14 mouse cellular contexts compared by ENCODE assay signal in the genomic region with DNA sequence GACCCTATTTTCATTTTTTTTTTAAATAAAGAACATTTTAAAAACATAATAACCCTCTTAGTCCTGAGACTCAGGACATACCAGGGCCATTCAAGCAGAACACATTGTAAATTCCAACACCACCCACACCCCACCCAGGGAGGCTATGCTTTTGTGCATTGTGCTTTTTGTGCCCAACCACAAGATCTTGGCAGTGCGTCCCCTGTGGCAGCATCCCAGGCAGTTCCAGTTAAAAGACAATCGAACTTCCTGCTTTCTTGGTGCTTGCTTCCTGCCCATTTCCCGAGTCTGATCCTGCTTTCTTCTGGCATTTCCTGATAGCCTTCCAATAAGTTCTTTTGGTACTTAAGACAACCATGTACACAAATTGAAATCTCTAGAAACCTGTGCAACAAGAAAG. TPM values are rescaled to one million over a fixed set of nuclear protein-coding genes. Genes with fewer than 3 reads are reported as not detected.
DNase-seq lines count a peak whose midpoint lies in the region; ATAC-seq and TF ChIP-seq lines count a peak whose summit lies in the region.
"Had no signal": no experiment of that assay in that cellular context is flagged by ENCODE, and none has a peak within 500 bp of the region (broad histone marks: within the 10 kb centered on the region; RNA-seq: fewer than 3 reads in every experiment).

No protein-coding gene starts in this region.

- H3K4me2 ChIP-seq in midbrain, embryonic 11.5 days, result no peak overlapping the region
- no peak overlapping the region for H3K4me2 ChIP-seq in midbrain, embryonic 16.5 days (ENCODE audit: low read length)
- H3K4me2 ChIP-seq in kidney, postnatal 0 days (ENCODE audit: low read length), result no peak overlapping the region
- peak overlapping the region; percentile 63 for H3K4me2 ChIP-seq in myocyte (ENCODE audit: low read depth)
- H3K4me2 ChIP-seq: heart, embryonic 13.5 days; midbrain, embryonic 15.5 days had no signal

- no peak overlapping the region for H3K27ac ChIP-seq in midbrain, embryonic 11.5 days (ENCODE audit: low read depth, low read length)
- H3K27ac ChIP-seq in midbrain, embryonic 16.5 days (ENCODE audit: low read length), result no peak overlapping the region
- peak overlapping the region; percentile 50; the same call in 1 of the 2 replicates for H3K27ac ChIP-seq in kidney, postnatal 0 days
- H3K27ac ChIP-seq: heart, embryonic 13.5 days; midbrain, embryonic 15.5 days had no signal

- 71% methylated on average over 3 of the region's 3 CpGs for WGBS in midbrain, embryonic 11.5 days
- 58% methylated on average over 3 of the region's 3 CpGs for WGBS in midbrain, embryonic 16.5 days
- 40% methylated on average over 3 of the region's 3 CpGs for WGBS in kidney, postnatal 0 days

- H3K9me3 ChIP-seq in midbrain, embryonic 11.5 days (ENCODE audit: control insufficient read depth, low read length), result no peaks in the 10 kb centered on the region
- no peaks in the 10 kb centered on the region for H3K9me3 ChIP-seq in midbrain, embryonic 16.5 days (replicated peaks; ENCODE audit: control insufficient read depth, low read length, poor library complexity, severe bottlenecking)
- H3K9me3 ChIP-seq in kidney, postnatal 0 days (replicated peaks; ENCODE audit: low read length), result no peaks in the 10 kb centered on the region
- H3K9me3 ChIP-seq: heart, embryonic 13.5 days; midbrain, embryonic 15.5 days had no signal

- H3K79me2 ChIP-seq in myocyte (ENCODE audit: control insufficient read depth, insufficient read depth), result no peaks in the 10 kb centered on the region

- TF ChIP-seq POLR2A in myocyte (IDR thresholded peaks at IDR 0.05; ENCODE audit: insufficient read length, low read depth), result no peak

- TF ChIP-seq CTCF in kidney, postnatal 0 days (IDR thresholded peaks at IDR 0.05; ENCODE audit: low read depth), result peak; percentile 33; the same call in 1 of the 2 replicates

- no peak overlapping the region for H3K9ac ChIP-seq in midbrain, embryonic 11.5 days (ENCODE audit: low read length)
- H3K9ac ChIP-seq in midbrain, embryonic 16.5 days (ENCODE audit: low read depth, low read length), result no peak overlapping the region
- no peak overlapping the region for H3K9ac ChIP-seq in kidney, postnatal 0 days (ENCODE audit: low read depth, low read length)
- H3K9ac ChIP-seq: heart, embryonic 13.5 days; midbrain, embryonic 15.5 days had no signal

- no peaks in the 10 kb centered on the region for H3K27me3 ChIP-seq in midbrain, embryonic 11.5 days (ENCODE audit: control insufficient read depth, insufficient read depth, low read length)
- H3K27me3 ChIP-seq in midbrain, embryonic 16.5 days (ENCODE audit: control insufficient read depth, insufficient read depth, low read depth, low read length), result no peaks in the 10 kb centered on the region
- no peaks in the 10 kb centered on the region for H3K27me3 ChIP-seq in kidney, postnatal 0 days (ENCODE audit: insufficient read depth, low read length)
- no peaks in the 10 kb centered on the region for H3K27me3 ChIP-seq in myocyte (ENCODE audit: control insufficient read depth, insufficient read depth, insufficient read length)
- H3K27me3 ChIP-seq: heart, embryonic 13.5 days; midbrain, embryonic 15.5 days had no signal

- H3K4me3 ChIP-seq in midbrain, embryonic 11.5 days (ENCODE audit: low read depth, low read length), result no peak overlapping the region
- H3K4me3 ChIP-seq in midbrain, embryonic 16.5 days (ENCODE audit: low read depth, low read length), result no peak overlapping the region
- H3K4me3 ChIP-seq in kidney, postnatal 0 days (replicated peaks; ENCODE audit: low read depth, low read length), result no peak overlapping the region
- H3K4me3 ChIP-seq in myocyte, result no peak overlapping the region
- H3K4me3 ChIP-seq: heart, embryonic 13.5 days; midbrain, embryonic 15.5 days had no signal

- H3K36me3 ChIP-seq in midbrain, embryonic 11.5 days (ENCODE audit: control insufficient read depth, insufficient read depth, low read length), result peaks cover under 1% of the 10 kb centered on the region; the same call in 1 of the 2 replicates
- H3K36me3 ChIP-seq in midbrain, embryonic 16.5 days (ENCODE audit: control insufficient read depth, insufficient read depth, low read length), result peaks cover 8% of the 10 kb centered on the region
- H3K36me3 ChIP-seq in kidney, postnatal 0 days (ENCODE audit: insufficient read depth, low read length), result peaks cover 8% of the 10 kb centered on the region
- H3K36me3 ChIP-seq in myocyte (ENCODE audit: control insufficient read depth, insufficient read depth), result peaks cover 8% of the 10 kb centered on the region

- ATAC-seq in midbrain, embryonic 11.5 days (ENCODE audit: low FRiP score), result no peak
- ATAC-seq in midbrain, embryonic 16.5 days, result no peak
- 0 out of 2 replicates have a peak, but pooled peaks have one; percentile 39 for ATAC-seq in kidney, postnatal 0 days (replicated peaks; ENCODE audit: low FRiP score, low read depth)
- ATAC-seq: intestine, embryonic 16.5 days; midbrain, embryonic 15.5 days had no signal

- H3ac ChIP-seq in myocyte (ENCODE audit: control insufficient read depth, insufficient read length), result no peak overlapping the region

- peak; percentile 31 to 60 for DNase-seq in adrenal gland, postnatal 36 days
- DNase-seq in adrenal gland, adult 18-20 months (ENCODE audit: low spot score in 2 of 2), result no peak
- peak; percentile 21 for DNase-seq in midbrain, embryonic 11.5 days (ENCODE audit: low spot score, missing footprints)
- peak; percentile 45 for DNase-seq in kidney, postnatal 0 days (ENCODE audit: low spot score)
- DNase-seq in layer of hippocampus, adult 11-12 months (ENCODE audit: low spot score), result no peak
- DNase-seq in right cerebral cortex, postnatal 4 days, result no peak
- DNase-seq: cerebellum, adult 2 months had no signal

- no peaks in the 10 kb centered on the region for H3K4me1 ChIP-seq in midbrain, embryonic 11.5 days (ENCODE audit: control insufficient read depth, insufficient read depth, low read length)
- H3K4me1 ChIP-seq in midbrain, embryonic 16.5 days (ENCODE audit: control insufficient read depth, insufficient read depth, low read length), result no peaks in the 10 kb centered on the region
- H3K4me1 ChIP-seq in kidney, postnatal 0 days (replicated peaks; ENCODE audit: insufficient read depth, low read length), result peaks cover 3% of the 10 kb centered on the region; the same call in 1 of the 2 replicates
- H3K4me1 ChIP-seq: heart, embryonic 13.5 days; midbrain, embryonic 15.5 days had no signal

TF ChIP-seq in myocyte, 11 proteins besides CTCF, POLR2A, EP300 and RAD21:
- TF ChIP-seq POLR2AphosphoS2 (IDR thresholded peaks at IDR 0.05; ENCODE audit: insufficient read length, low read depth) (peak; percentile 54), E2F4 (IDR thresholded peaks at IDR 0.05; ENCODE audit: insufficient read depth) (no peak)

RNA-seq across cellular contexts. Expression of gene Slc3a2, which starts 20.7 kb away (rescaled TPM):
- total RNA-seq in adrenal gland, postnatal 36 days (2021), result 100 to 1,000 TPM; 354 to 445 TPM
- total RNA-seq in adrenal gland, adult 18-20 months (2021), result 100 to 1,000 TPM; 373 to 425 TPM
- polyA plus RNA-seq in midbrain, embryonic 11.5 days (2014; fragmentation: Nextera tagmentation; extraction: Ambion mirVana), result 139 and 142 TPM in 2 replicates
- polyA plus RNA-seq in midbrain, embryonic 16.5 days (2015; fragmentation: Nextera tagmentation; extraction: Ambion mirVana), result 176 and 182 TPM in 2 replicates
- polyA plus RNA-seq in kidney, postnatal 0 days (2015; fragmentation: Nextera tagmentation; extraction: Ambion mirVana), result 151 and 158 TPM in 2 replicates
- polyA plus RNA-seq in myocyte (2012; fragmentation: generic; extraction: Trizol), result 806 TPM

RNA-seq across cellular contexts. Expression of gene Wdr74, which starts 33.2 kb away (rescaled TPM):
- total RNA-seq in adrenal gland, postnatal 36 days (2021), result 10 to 100 TPM; 52.3 to 71.2 TPM
- 10 to 100 TPM; 62.4 to 66.2 TPM for total RNA-seq in adrenal gland, adult 18-20 months (2021)
- polyA plus RNA-seq in midbrain, embryonic 11.5 days (2014; fragmentation: Nextera tagmentation; extraction: Ambion mirVana), result 74.2 and 83.7 TPM in 2 replicates
- 93.1 and 95.9 TPM in 2 replicates for polyA plus RNA-seq in midbrain, embryonic 16.5 days (2015; fragmentation: Nextera tagmentation; extraction: Ambion mirVana)
- 71.3 and 77.7 TPM in 2 replicates for polyA plus RNA-seq in kidney, postnatal 0 days (2015; fragmentation: Nextera tagmentation; extraction: Ambion mirVana)
- 109 TPM for polyA plus RNA-seq in myocyte (2012; fragmentation: generic; extraction: Trizol)

RNA-seq across cellular contexts. Expression of gene 1700092M07Rik, which starts 38.1 kb away (rescaled TPM):
- total RNA-seq in adrenal gland, postnatal 36 days (2021), result 1 to 10 TPM in 1 of 2 experiments, under 1 TPM in 1; 0.82 to 1.0 TPM
- 1 to 10 TPM; 2.0 to 2.3 TPM for total RNA-seq in adrenal gland, adult 18-20 months (2021)
- polyA plus RNA-seq in midbrain, embryonic 11.5 days (2014; fragmentation: Nextera tagmentation; extraction: Ambion mirVana), result 1.5 and 2.7 TPM in 2 replicates
- polyA plus RNA-seq in midbrain, embryonic 16.5 days (2015; fragmentation: Nextera tagmentation; extraction: Ambion mirVana), result 1.2 and 1.8 TPM in 2 replicates
- polyA plus RNA-seq in kidney, postnatal 0 days (2015; fragmentation: Nextera tagmentation; extraction: Ambion mirVana), result 0.75 and 1.1 TPM in 2 replicates
- 0.94 TPM for polyA plus RNA-seq in myocyte (2012; fragmentation: generic; extraction: Trizol)
- polyA plus RNA-seq: liver, adult 2 months had no signal

RNA-seq across cellular contexts. Expression of gene Stx5a, which starts 38.8 kb away (rescaled TPM):
- total RNA-seq in adrenal gland, postnatal 36 days (2021), result 10 to 100 TPM; 83.6 to 92.9 TPM
- 100 to 1,000 TPM in 1 of 2 experiments, 10 to 100 TPM in 1; 78.2 to 103 TPM for total RNA-seq in adrenal gland, adult 18-20 months (2021)
- polyA plus RNA-seq in midbrain, embryonic 11.5 days (2014; fragmentation: Nextera tagmentation; extraction: Ambion mirVana), result 85.6 and 94.7 TPM in 2 replicates
- polyA plus RNA-seq in midbrain, embryonic 16.5 days (2015; fragmentation: Nextera tagmentation; extraction: Ambion mirVana), result 122 and 123 TPM in 2 replicates
- polyA plus RNA-seq in kidney, postnatal 0 days (2015; fragmentation: Nextera tagmentation; extraction: Ambion mirVana), result 105 and 115 TPM in 2 replicates
- 49.5 TPM for polyA plus RNA-seq in myocyte (2012; fragmentation: generic; extraction: Trizol)

RNA-seq across cellular contexts. Expression of gene Chrm1, which starts 38.9 kb away (rescaled TPM):
- total RNA-seq in adrenal gland, postnatal 36 days (2021), result 1 to 10 TPM; 1.3 TPM
- 1 to 10 TPM in 1 of 2 experiments, under 1 TPM in 1; 0.60 to 1.5 TPM for total RNA-seq in adrenal gland, adult 18-20 months (2021)
- polyA plus RNA-seq in midbrain, embryonic 11.5 days (2014; fragmentation: Nextera tagmentation; extraction: Ambion mirVana), result 0.04 TPM in 2 replicates
- polyA plus RNA-seq in midbrain, embryonic 16.5 days (2015; fragmentation: Nextera tagmentation; extraction: Ambion mirVana), result 0.53 and 0.65 TPM in 2 replicates
- 0.17 and 0.18 TPM in 2 replicates for polyA plus RNA-seq in kidney, postnatal 0 days (2015; fragmentation: Nextera tagmentation; extraction: Ambion mirVana)
- polyA plus RNA-seq in myocyte (2012; fragmentation: generic; extraction: Trizol), result not detected
- polyA plus RNA-seq: C2C12; heart, embryonic 13.5 days had no signal

Comparison
In these comparisons a context has a peak if more than half of its experiments do, and no peak if none do; other contexts are left out.
1. DNase-seq: peak in adrenal gland, postnatal 36 days (2 of 2), midbrain, embryonic 11.5 days (single experiment) and kidney, postnatal 0 days (single experiment); none in adrenal gland, adult 18-20 months (0 of 2), layer of hippocampus, adult 11-12 months (single experiment) and right cerebral cortex, postnatal 4 days (single experiment).